Mouse (Mus musculus) A20 (cell line): Measurements from ENCODE around the gene Mib2.
"Not testable (repeated sequence)": the region's sequence is repeated elsewhere in the genome, so short reads cannot be mapped to it uniquely, and the experiment has no call there.

Experiments
- DNase-seq: peaks from one replicate; pipeline ENCODE4 v3.0.0-alpha.2; 2011; ENCODE audit warnings: low read depth, low spot score

The Mib2 gene

GRCm38 (mm10) chr4:155670236-155670635 lies 1.2 kb upstream of the Mib2 start:
- DNase-seq, result not testable (repeated sequence)

- no peak for DNase-seq
These were observed 639 bp upstream of the Mib2 start for GRCm38 (mm10) chr4:155669598-155670075.

- DNase-seq, result no peak
These were observed 2.1 kb downstream of the Mib2 start for GRCm38 (mm10) chr4:155666903-155667302.

GRCm38 (mm10) chr4:155660641-155661040 lies 8.4 kb downstream of the Mib2 start:
- DNase-seq, result no peak

- no peak for DNase-seq
These were observed 10.0 kb downstream of the Mib2 start for GRCm38 (mm10) chr4:155658961-155659360.

GRCm38 (mm10) chr4:155656214-155656751 lies 12.7 kb downstream of the Mib2 start:
- DNase-seq, result no peak

- DNase-seq, result peak; percentile 92
These were observed 14.3 kb downstream of the Mib2 start for GRCm38 (mm10) chr4:155654456-155655298.

GRCm38 (mm10) chr4:155654183-155654455 lies 14.9 kb downstream of the Mib2 start:
- DNase-seq, result no peak

- no peak for DNase-seq
These were observed 15.4 kb downstream of the Mib2 start for GRCm38 (mm10) chr4:155653451-155654182.

GRCm38 (mm10) chr4:155653086-155653450 lies 15.9 kb downstream of the Mib2 start, which contains the start of gene Mmp23:
TSS of gene Mmp23 (minus strand) at chr4:155653384.
- DNase-seq, result no peak

GRCm38 (mm10) chr4:155652283-155653085 lies 16.5 kb downstream of the Mib2 start:
- DNase-seq, result no peak

GRCm38 (mm10) chr4:155651553-155652269 lies 17.3 kb downstream of the Mib2 start:
- no peak for DNase-seq

- DNase-seq, result no peak
These were observed 19.6 kb downstream of the Mib2 start for GRCm38 (mm10) chr4:155649355-155649754.

- no peak for DNase-seq
These were observed 23.3 kb downstream of the Mib2 start for GRCm38 (mm10) chr4:155645721-155646120.

GRCm38 (mm10) chr4:155645308-155645707 lies 23.7 kb downstream of the Mib2 start, which contains the start of gene Gm10563:
TSS of gene Gm10563 (minus strand) at chr4:155645408.
- DNase-seq, result not testable (repeated sequence)

- no peak for DNase-seq
These were observed 25.5 kb downstream of the Mib2 start for GRCm38 (mm10) chr4:155643531-155643930.

GRCm38 (mm10) chr4:155635766-155636499 lies 33.1 kb downstream of the Mib2 start:
- no peak for DNase-seq

GRCm38 (mm10) chr4:155630267-155630666 lies 38.7 kb downstream of the Mib2 start:
- no peak for DNase-seq

GRCm38 (mm10) chr4:155624338-155625291 lies 44.4 kb downstream of the Mib2 start, which contains the start of gene Cdk11b:
TSS of gene Cdk11b (plus strand) at chr4:155624854.
- peak; percentile 100 for DNase-seq
